Mouse (Mus musculus) left cerebral cortex, adult 6 months (tissue): Measurements from ENCODE around the gene 8030474K03Rik. TPM values are rescaled to one million over a fixed set of nuclear protein-coding genes. Genes with fewer than 3 reads are reported as not detected.

Experiments
- long read RNA-seq, 2 experiments: library from polyadenylated mRNA; unstranded; transcript quantifications; one replicate each; pipeline ENCODE4 v2.0.0; 2019 to 2020
- polyA plus RNA-seq: library from polyadenylated mRNA; unstranded; fragments of <200 nt; fragmentation: Nextera tagmentation; gene quantifications from 2 replicates; pipeline ENCODE4 v1.2.3, GENCODE M21; 2021

The 8030474K03Rik gene
- polyA plus RNA-seq, result not detected in 2 replicates
- long read RNA-seq, experiment 1, result 0 reads
- long read RNA-seq, experiment 2, result 0 reads

DNA sequence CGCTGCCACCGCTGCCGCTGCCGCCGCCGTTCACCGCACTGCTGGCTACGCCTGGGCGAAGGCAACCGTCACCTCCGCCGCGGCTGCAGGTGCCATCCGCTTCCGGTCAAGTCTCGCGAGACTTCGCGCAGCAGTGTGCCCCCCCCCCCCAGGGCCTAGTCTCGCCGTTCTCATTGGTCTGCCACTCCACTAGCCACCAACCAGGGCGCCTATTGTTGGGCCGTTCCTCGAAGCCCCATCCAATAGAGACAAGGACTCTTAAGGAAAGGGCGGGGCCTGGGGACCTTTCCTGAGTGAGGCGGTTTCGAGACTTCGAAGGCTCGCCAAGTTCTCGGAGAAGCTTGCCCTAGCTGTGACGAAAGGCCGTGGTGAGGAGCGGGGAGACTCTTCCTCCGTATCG, at the start of gene 8030474K03Rik, which contains the start of gene Gm4779:
TSS of gene 8030474K03Rik (plus strand) at position 315 of the 400 bp plus-strand sequence.
TSS of gene Gm4779 (minus strand) at position 82 of the 400 bp plus-strand sequence.

Other genes with a start within 250 kb of the 8030474K03Rik start
- gene Ogt, start 154.6 kb upstream of the 8030474K03Rik start, polyA plus RNA-seq, result 27.5 and 29.8 TPM in 2 replicates
- 0.06 TPM in 1 of 2 replicates, not detected in the other for gene Cxcr3, start 60.4 kb upstream of the 8030474K03Rik start, polyA plus RNA-seq
- gene Gm4779, start 233 bp upstream of the 8030474K03Rik start, polyA plus RNA-seq, result 0.15 TPM in 1 of 2 replicates, not detected in the other
- gene Nhsl2, start 54.7 kb downstream of the 8030474K03Rik start, polyA plus RNA-seq, result 9.8 and 11.8 TPM in 2 replicates